Mouse (Mus musculus) right cerebral cortex, postnatal 25 days (tissue): ENCODE results near the gene Pafah1b2.

Experiments used
- DNase-seq: peaks from one replicate; pipeline ENCODE4 v3.0.0; 2022

The Pafah1b2 gene

DNA sequence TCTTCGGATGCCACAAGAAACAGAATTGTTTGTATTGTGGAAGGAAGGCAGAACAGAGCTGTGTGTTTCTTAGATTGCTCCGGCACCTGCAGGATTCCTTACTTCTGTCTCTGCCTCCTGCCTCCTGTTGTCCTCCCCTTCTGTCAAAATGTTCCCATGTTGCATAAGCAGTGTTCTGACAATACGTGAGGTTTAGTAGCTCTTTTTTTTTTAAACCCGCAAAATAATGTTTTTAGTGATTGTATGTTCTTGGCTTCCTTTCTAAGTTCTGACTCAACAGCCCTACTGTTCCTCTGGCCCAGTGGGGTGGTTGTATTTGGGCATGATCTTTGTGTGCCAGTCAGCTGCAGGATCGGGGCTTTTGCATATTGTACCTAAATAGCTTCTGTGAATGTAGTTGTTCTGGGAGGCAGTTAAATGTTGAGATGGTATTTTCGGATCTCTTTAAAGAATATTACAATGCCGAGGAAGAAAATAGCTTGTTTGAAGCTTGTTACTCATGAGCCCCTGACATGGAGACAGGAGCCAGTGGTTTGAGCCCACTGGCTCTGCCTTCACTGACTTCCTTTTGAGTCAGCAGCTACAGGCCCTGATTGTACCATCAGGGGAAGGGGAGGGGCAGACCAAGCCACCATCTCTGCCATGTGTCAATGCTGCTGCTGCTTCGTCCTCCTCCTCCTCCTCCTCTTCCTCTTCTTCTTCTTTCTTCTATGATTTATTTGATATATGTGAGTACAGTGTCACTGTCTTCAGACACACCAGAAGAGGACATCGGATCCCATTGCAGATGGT is 13.8 kb upstream of the Pafah1b2 start:
- no peak for DNase-seq

DNA sequence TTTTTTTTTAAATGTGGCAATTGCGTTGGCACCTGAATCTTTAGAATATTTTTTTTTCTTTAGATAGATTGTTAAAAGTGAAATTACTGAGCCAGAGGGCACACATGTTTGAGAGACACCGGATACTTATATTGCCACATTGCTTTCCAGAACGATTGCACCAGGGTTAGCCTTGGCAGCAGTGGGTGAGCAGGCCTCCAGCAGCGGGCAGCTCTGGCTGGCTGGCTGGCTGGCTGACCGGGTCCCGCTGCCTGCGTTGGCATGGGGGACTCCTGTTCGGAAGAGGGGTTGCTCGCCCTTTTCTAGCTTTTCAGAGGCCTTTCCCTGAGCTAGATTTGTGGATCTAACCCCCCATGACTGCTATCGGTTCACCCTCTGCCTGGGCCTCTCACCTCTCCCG is 11.1 kb upstream of the Pafah1b2 start:
- no peak for DNase-seq

DNA sequence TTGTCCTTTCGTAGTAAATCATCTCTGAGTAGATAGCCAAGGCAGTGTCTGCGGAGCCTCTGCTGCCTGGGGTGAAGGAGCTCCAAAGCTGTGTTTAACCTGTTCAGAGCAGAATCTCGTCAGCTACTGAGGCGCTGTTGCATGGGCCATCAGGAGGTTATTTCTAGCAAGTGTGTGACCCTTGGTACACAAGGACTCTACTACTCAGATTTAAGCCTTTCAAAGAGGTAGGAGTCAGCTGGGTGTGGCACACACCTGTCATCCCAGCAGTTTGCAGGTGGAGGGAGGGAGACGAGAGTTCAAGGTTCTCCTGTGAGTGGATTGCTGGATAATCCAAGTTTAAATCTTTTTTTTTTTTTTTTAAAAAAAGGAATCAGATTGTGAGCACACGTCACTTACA is 7.5 kb upstream of the Pafah1b2 start:
- no peak for DNase-seq

DNA sequence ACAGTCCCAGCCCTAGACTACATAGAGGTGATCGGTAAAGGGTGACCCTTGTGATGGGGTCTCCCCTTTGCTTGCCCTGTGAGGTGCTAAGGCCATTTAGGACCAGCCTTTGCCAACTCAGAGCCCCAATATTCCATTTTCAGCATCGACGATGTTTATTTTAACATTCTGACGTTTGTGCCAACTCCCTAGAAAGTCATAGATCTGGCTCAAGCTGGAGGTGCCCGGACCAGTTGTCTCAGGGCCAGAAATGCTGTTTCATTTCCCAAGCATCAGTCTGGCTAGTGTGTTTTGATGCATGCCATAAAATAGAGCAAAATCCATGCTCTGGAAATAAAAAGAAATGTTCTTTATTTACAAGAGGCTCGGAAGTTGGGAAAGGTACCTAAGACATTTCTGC is 5.8 kb upstream of the Pafah1b2 start:
- DNase-seq: no peak

DNA sequence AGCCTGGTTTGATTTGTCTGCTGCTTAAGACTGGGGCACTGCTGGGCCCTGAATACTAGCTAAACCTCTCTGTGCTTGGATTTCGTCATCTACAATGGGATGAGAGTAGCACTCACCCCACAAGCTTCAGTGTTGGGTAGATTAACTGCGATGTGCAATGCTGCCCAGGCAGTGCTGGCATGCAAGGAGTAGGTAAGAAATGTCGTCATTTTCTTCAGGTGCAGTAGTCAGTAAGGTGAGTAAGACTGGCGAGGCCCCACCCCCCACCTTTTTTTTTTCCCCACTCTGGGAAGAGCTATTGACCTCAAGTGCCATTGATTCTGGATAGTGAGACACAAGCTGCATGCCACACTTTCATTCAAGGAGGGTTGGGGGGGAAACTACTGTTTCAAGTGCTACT is 3.9 kb upstream of the Pafah1b2 start:
- no peak for DNase-seq

DNA sequence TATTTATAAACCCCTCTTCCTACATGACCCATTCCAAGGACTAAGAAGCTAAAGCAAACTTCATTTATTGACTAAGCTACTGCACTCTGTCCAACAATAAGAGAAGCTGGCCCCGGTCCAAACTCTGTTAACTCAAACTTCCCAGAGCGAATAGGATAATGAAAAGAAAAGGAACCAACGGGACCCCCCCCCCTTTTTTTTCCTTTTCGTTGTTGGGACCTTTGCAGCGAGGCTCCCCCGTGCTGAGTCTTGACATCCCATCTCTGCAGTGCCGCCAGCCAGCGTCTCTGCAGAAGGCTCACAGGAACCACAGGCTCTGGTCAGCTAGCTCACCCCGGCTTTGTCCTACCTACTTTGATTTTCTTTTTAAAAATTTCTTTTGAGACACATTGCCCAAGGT is 3.3 kb upstream of the Pafah1b2 start:
- no peak for DNase-seq

DNA sequence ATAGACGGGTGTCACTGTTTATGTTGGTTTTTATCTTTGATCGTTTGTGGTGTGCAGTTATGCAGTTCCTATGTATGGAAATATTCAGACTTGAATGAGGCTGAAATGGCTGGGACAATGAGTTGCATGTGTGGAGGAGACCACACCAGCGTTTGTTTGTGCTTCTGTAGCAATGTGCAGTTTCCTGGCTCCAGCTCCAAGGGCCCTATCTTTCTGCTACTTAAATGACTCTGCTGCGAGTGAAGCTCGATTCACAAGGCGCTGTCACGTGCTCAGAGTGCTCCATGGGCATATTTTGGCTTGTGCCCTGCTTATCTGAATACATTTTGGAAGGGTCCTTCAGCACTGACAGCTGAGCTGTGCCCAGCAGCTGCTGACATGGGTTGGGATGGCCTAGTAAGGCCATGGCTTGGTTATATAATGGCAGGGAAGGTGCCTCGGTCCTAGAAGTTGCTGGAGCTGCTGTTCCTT is 2.6 kb upstream of the Pafah1b2 start:
- peak; percentile 63 for DNase-seq

DNA sequence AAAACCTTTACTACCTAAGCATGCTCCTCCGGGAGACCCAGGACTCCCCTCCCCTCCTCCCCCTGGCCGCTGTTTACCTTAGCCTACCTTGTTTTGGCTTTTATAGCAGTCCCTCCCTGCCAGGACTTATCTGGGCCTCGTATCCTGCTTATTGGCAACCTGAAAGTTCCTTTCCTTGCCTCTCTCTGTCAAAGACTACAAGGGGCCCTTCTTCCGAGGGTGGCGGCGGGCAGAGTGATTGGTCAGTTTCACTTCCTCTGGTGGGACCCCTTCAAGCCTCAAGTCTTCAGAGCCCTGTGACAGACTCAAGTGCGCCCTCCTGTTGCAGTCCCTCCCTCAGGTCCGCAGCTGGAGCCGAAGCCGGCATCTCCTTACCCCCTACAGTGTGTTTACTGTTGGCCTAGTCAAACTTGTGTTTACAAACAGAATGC is 1.8 kb upstream of the Pafah1b2 start:
- peak; percentile 52 for DNase-seq

DNA sequence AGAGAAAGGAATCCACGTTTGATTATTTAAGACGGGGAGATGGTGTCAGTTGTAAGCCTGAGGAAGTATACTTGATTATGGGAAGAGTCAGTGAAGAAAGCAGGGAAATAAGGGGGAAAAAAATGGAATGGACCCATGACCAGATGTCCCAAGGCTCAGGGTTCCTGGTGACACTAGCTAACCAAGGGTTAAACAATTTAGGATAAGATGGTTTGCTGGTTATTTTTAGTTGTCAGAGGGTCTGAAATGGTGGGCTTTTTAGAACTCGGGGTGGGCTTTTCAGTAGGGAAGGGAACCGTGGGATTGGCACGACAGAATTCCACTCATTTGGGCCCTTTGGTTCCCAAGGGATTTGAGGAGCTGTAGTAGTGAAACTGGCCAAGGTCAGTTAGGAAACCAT is 1.1 kb upstream of the Pafah1b2 start:
- DNase-seq: no peak

DNA sequence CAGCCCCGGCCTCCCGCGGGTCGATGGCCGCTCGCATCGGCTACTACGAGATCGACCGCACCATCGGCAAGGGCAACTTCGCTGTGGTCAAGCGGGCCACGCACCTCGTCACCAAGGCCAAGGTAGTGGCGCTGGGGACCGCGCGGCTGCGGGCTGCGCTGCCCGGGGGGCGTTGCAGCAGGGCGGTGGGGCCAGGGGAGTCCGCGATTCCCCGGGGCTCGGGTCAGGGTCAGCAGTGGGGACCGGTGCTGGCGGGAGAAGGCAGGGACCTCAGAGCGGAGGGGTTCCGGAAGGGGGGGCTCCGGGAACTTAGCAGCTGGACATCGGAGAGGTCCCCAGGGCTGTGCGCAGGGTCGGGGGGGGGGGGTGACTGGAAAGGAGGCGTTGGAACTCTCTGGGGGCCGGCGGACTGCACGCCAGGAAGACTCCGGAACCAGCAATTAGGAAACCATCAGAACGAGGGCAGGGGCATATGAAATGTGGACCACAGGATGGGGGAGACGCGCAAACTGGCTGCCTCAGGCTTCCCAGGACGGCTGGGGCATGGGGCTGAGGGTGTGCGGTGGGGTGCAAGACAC is 608 bp upstream of the Pafah1b2 start:
- DNase-seq: peak; percentile 30

DNA sequence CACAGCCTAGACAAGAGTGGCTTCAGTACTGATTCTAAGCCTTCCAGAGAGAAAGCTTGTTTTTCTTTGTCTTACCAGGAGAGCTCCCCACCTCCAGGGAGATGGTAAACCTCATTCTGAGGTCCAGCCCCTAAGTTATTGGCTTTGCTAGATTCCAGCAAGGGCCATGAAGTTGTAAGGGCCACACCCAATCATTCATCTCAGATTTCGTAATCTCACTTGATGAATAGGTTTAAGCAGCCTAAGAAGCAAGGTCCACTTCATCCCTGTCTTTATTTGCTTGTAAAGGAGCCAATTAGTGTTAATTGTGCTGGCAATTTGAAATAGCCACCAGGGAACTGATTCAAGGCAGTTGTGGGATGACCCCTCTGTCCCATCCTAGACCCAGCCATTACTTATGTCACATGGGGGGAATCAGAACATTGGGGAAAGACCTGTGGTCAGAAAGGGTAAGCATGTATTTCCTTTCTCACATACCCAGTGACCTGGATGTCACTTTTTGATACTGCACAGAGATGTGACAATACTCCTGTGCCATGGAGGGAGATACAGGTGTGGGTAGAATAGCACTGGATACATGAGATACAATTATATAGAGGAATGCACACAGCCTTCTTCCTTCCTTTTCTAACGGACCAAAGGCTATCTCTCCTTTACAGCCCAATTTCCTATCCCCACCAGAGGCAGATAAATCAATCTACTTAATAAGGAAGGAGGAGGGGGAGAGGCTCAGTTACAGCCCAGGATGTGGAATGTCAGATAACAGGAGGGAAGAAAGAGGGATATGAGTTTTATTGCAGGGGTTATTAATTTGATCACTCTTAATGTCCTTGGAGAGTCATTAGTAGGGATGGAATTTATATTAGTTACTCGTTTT is 1.2 kb downstream of the Pafah1b2 start:
- no peak for DNase-seq

DNA sequence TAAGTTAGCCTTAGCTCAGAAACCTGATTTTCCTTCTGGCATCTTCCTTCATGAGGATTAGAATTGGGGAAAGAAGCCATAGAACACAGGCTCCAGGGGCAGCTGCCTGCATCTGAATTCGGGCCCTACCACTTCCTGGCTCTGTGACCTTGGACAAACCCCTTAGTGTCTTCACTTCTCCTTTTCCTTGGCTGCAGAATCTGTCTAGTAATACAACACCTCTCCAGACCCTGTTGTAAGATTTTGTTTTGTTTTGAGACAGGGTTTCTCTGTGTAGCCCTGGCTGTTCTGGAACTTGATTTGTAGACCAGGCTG is 2.9 kb downstream of the Pafah1b2 start:
- no peak for DNase-seq

DNA sequence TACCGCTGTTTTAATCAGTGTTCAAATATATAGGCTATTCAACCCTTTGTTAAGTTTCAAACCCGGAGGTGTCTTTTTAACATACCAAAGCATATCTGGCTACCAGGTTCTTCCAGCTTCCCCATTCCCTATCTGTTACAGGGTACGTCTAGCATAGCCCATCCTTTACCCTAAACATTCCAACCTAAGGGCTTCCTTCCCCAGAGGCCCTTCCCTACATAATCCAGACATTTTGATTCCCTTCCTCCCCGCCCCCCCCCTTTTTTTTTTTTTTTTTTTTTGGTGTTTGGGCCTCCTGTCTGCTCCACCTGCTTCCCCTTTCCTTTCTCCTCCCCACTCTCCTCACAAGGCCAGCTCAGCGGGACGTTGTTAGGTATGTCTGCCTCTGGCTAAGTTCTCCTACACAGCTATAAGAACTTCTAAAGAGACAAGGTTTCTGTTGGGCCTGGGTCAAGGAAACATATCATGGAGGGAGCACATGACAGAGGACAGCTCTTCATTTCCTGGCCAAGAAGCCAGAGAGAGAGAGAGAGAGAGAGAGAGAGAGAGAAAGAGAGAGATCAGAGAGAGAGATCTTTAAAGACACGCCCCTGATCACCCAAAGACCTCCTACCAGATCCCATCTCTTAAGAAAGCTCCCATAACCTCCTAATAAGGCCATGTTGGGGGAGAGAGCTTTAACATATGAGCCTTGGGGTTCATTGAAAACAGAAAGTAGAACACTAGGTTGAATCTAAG is 3.4 kb downstream of the Pafah1b2 start:
- no peak for DNase-seq

DNA sequence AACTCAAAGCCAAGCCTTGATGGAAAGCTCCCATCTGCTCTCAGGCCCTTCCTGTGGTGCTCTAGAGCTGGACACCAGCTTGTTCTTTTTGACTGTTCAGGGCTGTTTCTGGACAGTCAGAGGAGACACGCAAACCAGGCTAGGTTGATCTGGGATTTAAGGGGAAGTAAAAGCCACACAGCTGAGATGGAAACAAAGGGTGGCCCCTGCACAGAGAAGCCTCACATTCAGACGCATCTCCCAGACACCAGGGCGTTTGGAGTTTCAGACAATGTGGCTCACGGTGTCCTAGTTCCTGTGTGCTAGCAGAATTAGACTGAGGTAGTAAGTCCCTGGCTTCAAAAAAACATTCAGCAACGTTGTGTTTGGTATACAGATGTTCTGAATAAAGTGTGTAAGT is 6.3 kb downstream of the Pafah1b2 start:
- no peak for DNase-seq

DNA sequence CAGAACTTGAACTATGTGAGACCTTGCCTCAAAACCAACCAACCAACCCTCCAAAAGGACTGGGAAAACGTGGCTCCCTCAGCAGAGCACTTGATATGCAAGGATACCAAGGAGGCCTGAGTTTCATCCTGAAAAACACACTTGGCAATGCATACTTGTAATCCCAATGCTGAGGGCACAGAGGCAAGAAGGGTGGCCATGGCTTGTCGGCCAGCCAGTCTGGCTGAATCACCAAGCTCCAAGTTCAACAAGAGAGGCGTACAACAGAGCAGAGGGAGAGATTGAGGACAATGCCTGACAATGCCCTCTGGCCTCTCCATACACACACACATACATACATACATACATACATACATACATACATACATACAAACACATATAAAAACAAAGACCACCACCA is 8.0 kb downstream of the Pafah1b2 start:
- no peak for DNase-seq

DNA sequence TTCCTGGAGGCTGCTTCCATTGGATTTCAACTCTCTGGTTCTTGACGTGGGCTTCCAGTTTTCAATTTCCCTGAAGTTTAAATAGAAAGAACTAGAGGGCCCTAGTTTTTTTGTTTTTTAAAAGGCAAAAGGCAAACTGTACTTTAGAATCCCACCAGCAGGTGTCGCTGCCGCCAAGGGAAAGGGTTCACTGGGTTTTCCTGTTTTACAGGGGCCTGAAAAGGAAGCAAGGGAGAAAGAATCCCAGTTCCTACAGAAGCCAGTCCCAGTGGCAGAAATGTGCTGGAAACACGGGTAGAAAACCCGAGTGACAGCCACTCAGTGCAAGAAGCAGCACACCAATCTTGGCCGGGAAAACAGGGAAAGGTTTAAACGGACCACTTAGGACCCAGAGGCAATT is 8.8 kb downstream of the Pafah1b2 start:
- DNase-seq: peak; percentile 78

DNA sequence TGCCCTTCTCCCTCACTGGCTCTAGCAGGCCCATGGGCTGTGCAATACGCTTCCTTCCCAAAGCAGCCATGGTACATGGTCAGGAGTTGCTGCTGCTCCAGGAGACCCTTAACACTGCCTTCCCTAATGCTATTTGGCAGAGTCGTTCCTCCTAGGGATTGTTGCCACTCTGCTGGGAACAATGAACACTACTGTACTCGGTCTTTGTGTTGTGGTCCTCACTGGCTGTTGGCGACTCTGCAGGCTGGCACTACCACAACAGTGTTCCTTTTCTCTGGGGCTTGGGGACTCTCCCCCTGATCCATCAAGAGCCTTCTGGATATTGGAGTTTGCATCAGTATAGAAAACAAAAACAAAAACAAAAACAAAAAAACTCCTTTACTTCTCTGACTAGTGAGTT is 13.5 kb downstream of the Pafah1b2 start:
- DNase-seq: no peak

DNA sequence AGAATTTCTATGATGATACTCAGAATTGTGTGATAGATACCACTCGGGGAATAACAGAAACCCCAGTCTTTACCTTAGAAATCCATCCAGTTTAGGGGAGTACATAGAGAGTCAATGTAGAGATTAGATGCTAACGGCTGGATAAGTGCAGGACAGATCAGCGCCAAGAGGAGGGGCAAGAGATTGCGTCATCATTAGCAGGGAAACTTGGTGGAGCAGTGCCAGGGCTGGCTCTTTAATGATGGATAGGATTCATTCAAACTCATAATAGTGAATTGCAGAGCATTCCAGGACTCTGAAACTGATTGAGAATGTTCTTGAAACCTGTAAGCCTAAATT is 27.3 kb downstream of the Pafah1b2 start:
- DNase-seq: peak; percentile 14

DNA sequence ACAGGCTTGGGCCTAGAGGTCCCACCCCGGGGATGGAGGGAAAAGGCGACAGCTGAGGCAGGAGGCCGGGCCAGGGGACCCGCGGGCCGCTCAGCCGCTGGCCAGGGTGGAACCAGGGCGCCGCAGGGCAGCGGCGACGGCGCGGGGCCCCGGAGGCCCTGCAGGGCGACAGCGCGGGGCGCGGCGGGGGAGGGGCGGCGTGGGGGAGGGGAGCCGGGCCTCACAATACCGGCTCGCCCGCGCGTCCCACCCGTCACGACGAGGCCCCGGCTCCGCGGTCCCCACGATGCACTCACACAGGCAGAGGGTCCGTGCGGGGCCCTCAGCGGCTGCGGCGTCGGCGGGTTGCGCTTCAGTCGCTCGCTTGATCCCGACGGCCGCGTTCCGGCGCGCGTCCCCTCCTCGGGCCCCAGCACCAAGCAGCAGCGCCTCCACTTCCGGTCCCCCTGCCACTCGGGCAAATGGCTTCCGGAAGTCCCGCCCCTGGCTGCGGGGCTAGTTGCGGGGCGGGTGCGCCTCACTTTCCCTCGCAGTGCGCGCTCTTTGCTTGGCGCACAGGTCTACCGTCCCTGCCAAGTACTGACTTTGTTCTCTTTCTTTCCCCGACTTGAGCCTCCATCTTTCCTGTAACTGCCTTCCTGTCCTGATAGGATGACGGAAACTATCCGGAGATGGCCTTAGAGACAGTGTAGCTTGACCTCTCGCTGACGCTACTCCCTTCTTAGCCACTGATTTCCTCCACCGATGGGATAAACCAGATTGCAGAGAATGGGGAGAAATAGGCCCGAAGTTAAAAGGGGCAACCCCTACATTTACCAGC is 27.9 kb downstream of the Pafah1b2 start:
- peak; percentile 91 for DNase-seq

DNA sequence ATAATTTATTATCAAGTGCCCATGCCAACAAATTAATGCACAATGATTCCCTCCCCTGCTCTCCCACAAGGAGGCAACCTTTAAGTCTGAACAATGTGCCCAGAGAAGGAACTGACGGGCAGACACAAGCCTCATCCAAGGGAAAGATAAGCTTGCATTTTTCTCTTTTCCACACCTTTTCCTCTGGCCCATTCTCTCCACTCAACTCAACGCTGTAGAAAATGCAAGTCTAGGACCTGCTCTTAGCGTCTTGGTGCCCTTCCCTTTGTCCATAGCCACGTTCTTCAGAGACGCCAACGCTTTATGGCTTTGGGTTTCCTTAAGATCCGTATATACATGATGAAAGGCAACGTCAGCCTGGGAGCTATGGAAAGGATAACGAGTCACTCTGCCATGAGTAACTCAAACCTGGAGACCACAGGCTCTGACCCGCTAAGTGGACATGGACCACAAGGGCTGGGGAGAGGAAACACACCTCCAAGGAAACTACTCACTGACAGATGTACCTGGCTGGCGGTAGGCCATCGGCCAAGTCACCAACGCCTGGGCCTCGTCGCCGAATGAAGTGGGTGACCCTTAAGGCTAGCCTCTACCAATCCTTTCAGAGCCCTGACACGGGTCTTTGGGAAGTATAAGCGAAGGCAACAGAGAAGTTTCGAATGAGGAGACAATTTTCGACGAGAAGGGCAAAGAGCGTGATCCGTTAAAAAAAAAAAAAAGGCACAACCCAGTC is 28.6 kb downstream of the Pafah1b2 start:
- peak; percentile 19 for DNase-seq

DNA sequence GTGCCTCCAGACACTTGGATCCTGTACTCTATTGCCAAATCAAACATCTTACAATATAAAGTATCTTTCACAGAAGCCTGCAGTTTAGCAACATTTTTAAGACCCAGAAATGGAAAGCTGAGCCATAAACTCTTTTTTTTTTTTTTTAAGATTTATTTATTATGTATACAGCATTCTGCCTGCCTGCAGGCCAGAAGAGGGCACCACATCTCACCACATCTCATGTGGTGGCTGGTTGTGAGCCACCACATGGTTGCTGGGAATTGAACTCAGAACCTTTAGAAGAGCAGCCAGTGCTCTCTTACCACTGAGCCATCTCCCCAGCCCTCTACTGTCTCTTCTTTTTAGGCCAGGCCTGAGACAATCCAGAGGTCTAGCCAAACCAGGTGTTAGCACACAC is 31.2 kb downstream of the Pafah1b2 start:
- no peak for DNase-seq

DNA sequence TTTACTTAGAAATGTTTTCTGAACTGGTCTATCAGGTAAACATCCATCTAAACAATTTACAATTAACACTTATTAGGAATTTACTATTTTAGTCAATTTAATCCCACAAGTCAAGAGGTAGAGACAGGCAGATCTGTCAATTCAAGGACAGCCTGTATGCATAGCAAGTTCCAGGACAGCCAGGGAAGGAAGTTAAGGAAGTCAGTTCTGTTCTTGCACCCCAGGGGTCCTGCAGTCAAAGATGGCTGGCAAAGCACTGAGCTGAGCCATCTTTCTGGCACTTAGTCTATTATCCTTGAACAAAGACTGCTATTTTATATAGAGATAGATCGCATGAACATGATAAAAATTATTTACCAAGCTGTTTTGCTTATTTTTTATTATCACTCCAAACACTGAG is 31.9 kb downstream of the Pafah1b2 start:
- no peak for DNase-seq
